Mouse (Mus musculus) cerebellum, adult 2 months (tissue): ENCODE measurements around the gene Ptchd4. TPM values are rescaled to one million over a fixed set of nuclear protein-coding genes. Genes with fewer than 3 reads are reported as not detected.
A peak's percentile ranks its signal among the peaks of the same experiment; 100 is the strongest.

ENCODE experiments used
- DNase-seq, 2 experiments: peaks; one replicate each; pipeline ENCODE4 v3.0.0; 2021
- H3K27ac ChIP-seq: fragments of 200-500 bp; 2 replicates; pipeline ENCODE4 v1.5.1; 2012; ENCODE audit warnings: low read length, control low read depth, inconsistent platforms; ENCODE audit not compliant: insufficient read depth
- H3K27me3 ChIP-seq: fragments of 200-500 bp; 2 replicates; pipeline ENCODE4 v1.6.1; 2012; ENCODE audit warnings: inconsistent platforms, mild to moderate bottlenecking, low read length, moderate library complexity; ENCODE audit not compliant: control insufficient read depth, insufficient read depth
- H3K4me1 ChIP-seq: fragments of 200-500 bp; 2 replicates; pipeline ENCODE4 v1.6.1; 2011; ENCODE audit warnings: low read length; ENCODE audit not compliant: control insufficient read depth, insufficient read depth
- H3K4me3 ChIP-seq: fragments of 200-500 bp; replicated peaks from 2 replicates; pipeline ENCODE3; 2011; ENCODE audit warnings: mild to moderate bottlenecking, low read depth, low read length, control low read depth; ENCODE audit not compliant: insufficient read depth
- CTCF ChIP-seq: fragments of 200-500 bp; IDR thresholded peaks from 2 replicates; pipeline ENCODE4 v1.5.1; 2011; ENCODE audit warnings: low read depth, mild to moderate bottlenecking, control low read depth, low read length, moderate library complexity, borderline replicate concordance; ENCODE audit not compliant: insufficient read depth
- POLR2A ChIP-seq: fragments of 200-500 bp; IDR thresholded peaks from 2 replicates; pipeline ENCODE4 v1.6.1; 2011; ENCODE audit warnings: low read length, control low read depth, borderline replicate concordance; ENCODE audit not compliant: insufficient read depth
- WGBS: fragments of 180-500 bp; shearing (Covaris S2); methylation state at CpG from one replicate; pipeline ENCODE4 v1.1.7; 2018; 5-methylcytosine and 5-hydroxymethylcytosine counted together
- polyA plus RNA-seq: library from polyadenylated mRNA; depleted of rRNA; stranded (reverse); fragments of >200 nt; gene quantifications from 2 replicates; pipeline ENCODE4 v1.2.3, GENCODE M21; 2012

The Ptchd4 gene
- polyA plus RNA-seq, 1 experiment, result 3.7 TPM

DNA sequence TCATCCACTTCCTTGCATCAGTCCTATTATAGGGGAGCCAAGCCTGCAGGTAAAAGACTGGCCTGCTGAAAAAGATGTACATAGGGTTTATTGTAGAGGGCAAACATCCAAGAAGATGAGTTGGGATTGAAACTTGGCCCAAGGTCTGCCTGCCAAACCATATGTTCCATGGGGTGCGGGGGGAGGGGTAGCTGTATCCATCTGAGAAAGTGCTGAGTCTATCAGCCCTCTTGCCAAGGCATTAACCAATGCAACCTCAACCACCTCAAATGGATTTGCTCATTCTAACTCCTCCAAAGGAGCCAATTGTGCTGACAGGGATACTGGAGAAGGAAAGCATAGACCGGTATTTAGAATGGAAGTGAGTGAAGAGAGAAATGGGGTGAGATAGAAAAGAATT lies 136.5 kb downstream of the Ptchd4 start:
- WGBS, result 13% methylated on average over 2 of the region's 2 CpGs
- H3K27ac ChIP-seq, result no peak overlapping the region
- 0 out of 2 replicates have a peak, but pooled peaks cover 3% of the 10 kb centered on the region for H3K4me1 ChIP-seq
- no peak for TF ChIP-seq CTCF
- TF ChIP-seq POLR2A, result no peak
- DNase-seq, result peak; percentile 41 to 80
- H3K27me3 ChIP-seq, result no peaks in the 10 kb centered on the region
- no peak overlapping the region for H3K4me3 ChIP-seq

DNA sequence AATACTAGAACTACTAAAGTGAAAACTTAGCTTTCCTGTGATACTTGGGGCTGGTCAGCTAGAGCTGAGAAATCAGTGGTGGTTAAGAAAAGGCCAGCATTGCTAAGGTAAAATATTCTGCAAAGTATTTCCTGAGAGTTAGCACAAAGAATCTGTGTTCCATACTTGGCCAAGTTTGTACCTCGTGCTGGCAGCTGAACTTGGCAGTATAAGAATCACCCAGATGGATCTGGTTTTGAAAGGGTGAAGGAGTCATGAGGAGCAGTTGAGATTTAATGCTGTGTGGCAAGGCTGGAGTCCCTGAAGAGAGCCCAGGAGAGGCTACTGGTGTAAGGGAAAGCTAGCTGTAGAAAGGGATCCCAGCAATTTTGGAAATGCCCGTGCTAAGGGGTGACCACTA lies 140.7 kb downstream of the Ptchd4 start:
- TF ChIP-seq POLR2A, result no peak
- TF ChIP-seq CTCF, result no peak
- peak in 1 of 2 experiments; percentile 18 for DNase-seq
- H3K27ac ChIP-seq, result no peak overlapping the region
- WGBS, result 14% methylated on average over 2 of the region's 2 CpGs
- no peak overlapping the region for H3K4me3 ChIP-seq
- 0 out of 2 replicates have a peak, but pooled peaks cover 3% of the 10 kb centered on the region for H3K4me1 ChIP-seq
- H3K27me3 ChIP-seq, result no peaks in the 10 kb centered on the region

GRCm38 (mm10) chr17:42462726-42463125 lies 147.0 kb downstream of the Ptchd4 start:
- Histone ChIP-seq H3K4me3 (no peak overlapping the region), H3K27ac (no peak overlapping the region), H3K27me3 (no peaks in the 10 kb centered on the region), H3K4me1 (no peaks in the 10 kb centered on the region; the same call in 1 of the 2 replicates)
- no peak for DNase-seq
- no peak for TF ChIP-seq CTCF
- TF ChIP-seq POLR2A, result no peak

- H3K27me3 ChIP-seq, result no peaks in the 10 kb centered on the region
- TF ChIP-seq POLR2A, result no peak
- no peak for TF ChIP-seq CTCF
- 58% methylated on average over 5 of the region's 5 CpGs for WGBS
Observed at GRCm38 (mm10) chr17:42480173-42480991, 164.6 kb downstream of the Ptchd4 start.

DNA sequence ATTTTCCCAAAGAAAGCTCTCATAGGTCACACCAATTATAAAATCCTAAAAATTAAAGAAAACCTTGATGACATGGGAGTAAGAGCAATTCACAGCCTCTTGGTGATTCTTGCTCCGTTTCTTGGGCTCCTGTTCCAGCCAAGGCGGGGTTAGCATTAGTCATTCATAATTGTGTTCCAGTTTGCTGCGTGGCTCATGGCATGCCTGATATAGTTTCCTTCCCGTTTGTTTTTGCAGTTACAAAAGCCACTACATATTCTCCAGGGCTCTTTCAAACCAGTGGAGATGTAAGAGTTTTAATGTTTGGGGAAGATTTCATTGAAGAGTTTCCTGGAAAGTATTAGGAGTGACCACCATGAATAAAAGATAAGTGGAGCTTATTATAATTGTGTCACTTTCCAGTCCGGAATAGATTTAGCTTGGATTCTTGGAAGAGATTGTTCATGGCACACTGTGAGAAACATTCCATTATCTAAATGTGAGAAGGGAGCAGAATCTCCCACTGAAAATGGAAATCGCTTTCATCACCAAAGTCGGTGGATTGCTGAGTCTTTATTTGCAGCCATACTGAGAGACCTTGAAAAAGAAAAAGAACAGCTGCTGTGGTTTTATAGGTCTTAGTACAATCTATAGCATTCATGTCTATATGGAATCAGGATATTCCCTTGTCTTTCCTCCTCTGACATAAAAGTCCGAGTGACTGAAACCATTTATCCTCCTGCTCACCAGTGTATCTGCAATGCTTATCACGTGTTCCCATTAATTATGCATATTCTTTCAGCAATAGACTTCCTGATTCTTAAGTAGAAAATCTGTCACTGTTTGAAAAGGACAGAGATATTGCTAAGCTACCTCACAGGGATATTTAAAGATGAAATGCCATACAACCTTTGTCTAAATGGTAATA lies 193.9 kb downstream of the Ptchd4 start:
- Histone ChIP-seq H3K27me3 (no peaks in the 10 kb centered on the region), H3K27ac (no peak overlapping the region)
- TF ChIP-seq POLR2A, result no peak
- no peak for TF ChIP-seq CTCF

More at GRCm38 (mm10) chr17:42480173-42480991, 164.6 kb downstream of the Ptchd4 start:
- DNase-seq, result peak in 1 of 2 experiments; percentile 43
- Histone ChIP-seq H3K27ac (no peak overlapping the region), H3K4me1 (no peaks in the 10 kb centered on the region), H3K4me3 (no peak overlapping the region)

GRCm38 (mm10) chr17:42530147-42530546 lies 214.4 kb downstream of the Ptchd4 start:
- H3K27ac ChIP-seq, result no peak overlapping the region
- no peaks in the 10 kb centered on the region for H3K27me3 ChIP-seq

More for the DNA sequence above, 193.9 kb downstream of the Ptchd4 start:
- H3K4me1 ChIP-seq, result no peaks in the 10 kb centered on the region
- H3K4me3 ChIP-seq, result no peak overlapping the region
- DNase-seq, result no peak
- WGBS, result 62% methylated on average over 9 of the region's 9 CpGs

GRCm38 (mm10) chr17:42549578-42549977 lies 233.8 kb downstream of the Ptchd4 start:
- WGBS, result 12% methylated on average over 2 of the region's 2 CpGs
- Histone ChIP-seq H3K27ac (no peak overlapping the region), H3K27me3 (no peaks in the 10 kb centered on the region), H3K4me1 (no peaks in the 10 kb centered on the region), H3K4me3 (no peak overlapping the region)
- TF ChIP-seq POLR2A, result no peak
- no peak for TF ChIP-seq CTCF
- peak in 1 of 2 experiments; percentile 27 for DNase-seq

More at GRCm38 (mm10) chr17:42530147-42530546, 214.4 kb downstream of the Ptchd4 start:
- no peak for DNase-seq
- TF ChIP-seq POLR2A (no peak), CTCF (no peak)
- Histone ChIP-seq H3K4me3 (no peak overlapping the region), H3K4me1 (no peaks in the 10 kb centered on the region)
- WGBS, result 33% methylated on average over 5 of the region's 5 CpGs
